Mouse (Mus musculus) 3134 (cell line): ENCODE measurements around the gene Lyg2.

ENCODE experiments used
- DNase-seq: peaks from one replicate; pipeline ENCODE4 v3.0.0-alpha.2; 2011; ENCODE audit warnings: low spot score; ENCODE audit not compliant: insufficient read length; ENCODE audit errors: extremely low read depth

The Lyg2 gene

GRCm38 (mm10) chr1:37884451-37884850, 31.8 kb downstream of the Lyg2 start:
- DNase-seq = peak; percentile 20

GRCm38 (mm10) chr1:37883411-37883810, 32.9 kb downstream of the Lyg2 start:
- no peak for DNase-seq

- DNase-seq = no peak
These were observed 38.4 kb downstream of the Lyg2 start for GRCm38 (mm10) chr1:37877736-37878460.

GRCm38 (mm10) chr1:37873157-37873556, 43.1 kb downstream of the Lyg2 start:
- DNase-seq = no peak

GRCm38 (mm10) chr1:37872131-37873067, 43.9 kb downstream of the Lyg2 start:
- DNase-seq = peak; percentile 91

- DNase-seq = no peak
These were observed 44.6 kb downstream of the Lyg2 start, which contains the start of gene Lipt1 for GRCm38 (mm10) chr1:37871704-37872103. TSS of gene Lipt1 (plus strand) at chr1:37871738.

GRCm38 (mm10) chr1:37869362-37869761, 46.9 kb downstream of the Lyg2 start:
- no peak for DNase-seq

- DNase-seq = no peak
These were observed 47.7 kb downstream of the Lyg2 start for GRCm38 (mm10) chr1:37868640-37869039.

GRCm38 (mm10) chr1:37867684-37868322, 48.5 kb downstream of the Lyg2 start:
- DNase-seq = no peak

GRCm38 (mm10) chr1:37867056-37867455, 49.2 kb downstream of the Lyg2 start:
- peak; percentile 59 for DNase-seq

GRCm38 (mm10) chr1:37866286-37866685, 50.0 kb downstream of the Lyg2 start, which contains the start of gene Tsga10:
TSS of gene Tsga10 (minus strand) at chr1:37866429.
- DNase-seq = no peak

- DNase-seq = no peak
These were observed 50.7 kb downstream of the Lyg2 start for GRCm38 (mm10) chr1:37865401-37866215.

- peak; percentile 100 for DNase-seq
These were observed 51.5 kb downstream of the Lyg2 start for GRCm38 (mm10) chr1:37864511-37865400.
